ENCODE assay signal across 10 mouse cellular contexts in genomic region chr4:135451360-135452015, GRCm38 (mm10). TPM values are rescaled to one million over a fixed set of nuclear protein-coding genes. Genes with fewer than 3 reads are reported as not detected.
DNase-seq lines count a peak whose midpoint lies in the region; ATAC-seq and TF ChIP-seq lines count a peak whose summit lies in the region.
"Had no signal": no experiment of that assay in that cellular context is flagged by ENCODE, and none has a peak within 500 bp of the region (broad histone marks: within the 10 kb centered on the region; RNA-seq: fewer than 3 reads in every experiment).

No protein-coding gene starts in this region.

- H3K36me3 ChIP-seq in heart, postnatal 0 days (replicated peaks; ENCODE audit: control insufficient read depth, insufficient read depth, low read length) = no peaks in the 10 kb centered on the region
- no peaks in the 10 kb centered on the region for H3K36me3 ChIP-seq in heart, adult 2 months (ENCODE audit: control insufficient read depth, insufficient read depth, low read length)
- no peaks in the 10 kb centered on the region for H3K36me3 ChIP-seq in embryonic facial prominence, embryonic 12.5 days
- no peaks in the 10 kb centered on the region for H3K36me3 ChIP-seq in hindbrain, embryonic 14.5 days (replicated peaks; ENCODE audit: control insufficient read depth, insufficient read depth)

- H3K9ac ChIP-seq in heart, postnatal 0 days (replicated peaks; ENCODE audit: low read depth, low read length) = no peak overlapping the region
- H3K9ac ChIP-seq in heart, adult 2 months (ENCODE audit: low read depth, low read length) = no peak overlapping the region
- no peak overlapping the region for H3K9ac ChIP-seq in embryonic facial prominence, embryonic 12.5 days
- H3K9ac ChIP-seq in hindbrain, embryonic 14.5 days = no peak overlapping the region

- no peak for TF ChIP-seq CTCF in heart, postnatal 0 days (IDR thresholded peaks at IDR 0.05; ENCODE audit: low read depth)
- no peak for TF ChIP-seq CTCF in heart, adult 2 months (IDR thresholded peaks at IDR 0.05)

- H3K4me2 ChIP-seq in heart, postnatal 0 days (ENCODE audit: low read depth, low read length) = 0 out of 2 replicates have a peak overlapping the region, but pooled peaks have one; percentile 32
- peak overlapping the region; percentile 25; the same call in 1 of the 2 replicates for H3K4me2 ChIP-seq in embryonic facial prominence, embryonic 12.5 days (replicated peaks)
- peak overlapping the region; percentile 12; the same call in 1 of the 2 replicates for H3K4me2 ChIP-seq in hindbrain, embryonic 14.5 days (replicated peaks)

- no peaks in the 10 kb centered on the region for H3K79me2 ChIP-seq in heart, adult 2 months (replicated peaks; ENCODE audit: control insufficient read depth, insufficient read depth, low read length)

- WGBS in heart, postnatal 0 days = 35% methylated on average over 18 of the region's 18 CpGs
- 35% methylated on average over 18 of the region's 18 CpGs for WGBS in heart, adult 2 months
- WGBS in embryonic facial prominence, embryonic 12.5 days = 44% methylated on average over 18 of the region's 18 CpGs
- WGBS in hindbrain, embryonic 14.5 days = 51% methylated on average over 18 of the region's 18 CpGs

- no peak for TF ChIP-seq POLR2A in heart, adult 2 months (IDR thresholded peaks at IDR 0.05; ENCODE audit: insufficient read depth, low read depth, low read length)

- TF ChIP-seq EP300 in heart, postnatal 0 days (IDR thresholded peaks at IDR 0.05; ENCODE audit: low read depth) = no peak
- TF ChIP-seq EP300 in heart, adult 2 months (IDR thresholded peaks at IDR 0.05; ENCODE audit: insufficient read depth, low read depth, low read length) = no peak

- H3K27ac ChIP-seq in heart, postnatal 0 days (ENCODE audit: low read depth) = no peak overlapping the region
- no peak overlapping the region for H3K27ac ChIP-seq in heart, adult 2 months
- H3K27ac ChIP-seq in embryonic facial prominence, embryonic 12.5 days = no peak overlapping the region; the same call in 1 of the 2 replicates
- H3K27ac ChIP-seq in hindbrain, embryonic 14.5 days = no peak overlapping the region
- H3K27ac ChIP-seq: layer of hippocampus, adult 2 months had no signal

- H3K4me1 ChIP-seq in heart, postnatal 0 days (ENCODE audit: control insufficient read depth, insufficient read depth) = no peaks in the 10 kb centered on the region
- peaks cover 2% of the 10 kb centered on the region for H3K4me1 ChIP-seq in heart, adult 2 months (ENCODE audit: control insufficient read depth, insufficient read depth, low read length)
- peaks cover 10% of the 10 kb centered on the region for H3K4me1 ChIP-seq in embryonic facial prominence, embryonic 12.5 days
- no peaks in the 10 kb centered on the region for H3K4me1 ChIP-seq in hindbrain, embryonic 14.5 days (replicated peaks; ENCODE audit: control insufficient read depth, insufficient read depth, low read length)

- intact Hi-C loops in heart, adult 2 months (cut with DNase I) = no loop called here

- peak; percentile 27; the same call in 1 of the 2 replicates for ATAC-seq in heart, postnatal 0 days (ENCODE audit: insufficient read depth, low read depth)
- ATAC-seq in embryonic facial prominence, embryonic 12.5 days (ENCODE audit: insufficient number of reproducible peaks, insufficient read depth, low FRiP score, low TSS enrichment) = no peak
- ATAC-seq in hindbrain, embryonic 14.5 days (ENCODE audit: low FRiP score) = no peak

- DNase-seq in heart, postnatal 0 days (ENCODE audit: low spot score) = no peak
- no peak for DNase-seq in heart, adult 2 months
- no peak for DNase-seq in hindbrain, embryonic 14.5 days (ENCODE audit: low spot score)
- DNase-seq in lung, postnatal 4 days = peak; percentile 37 to 61
- DNase-seq in adrenal gland, postnatal 25 days = no peak
- no peak for DNase-seq in spleen, postnatal 36 days (ENCODE audit: low spot score in 2 of 2)
- DNase-seq in cerebellum, adult 11-12 months = no peak

- no peaks in the 10 kb centered on the region for H3K9me3 ChIP-seq in heart, postnatal 0 days (replicated peaks; ENCODE audit: control insufficient read depth, low read length)
- no peaks in the 10 kb centered on the region for H3K9me3 ChIP-seq in embryonic facial prominence, embryonic 12.5 days
- H3K9me3 ChIP-seq in hindbrain, embryonic 14.5 days (ENCODE audit: control insufficient read depth, low read length) = no peaks in the 10 kb centered on the region

- no peaks in the 10 kb centered on the region for H3K27me3 ChIP-seq in heart, postnatal 0 days (ENCODE audit: control insufficient read depth, insufficient read depth, low read length)
- no peaks in the 10 kb centered on the region for H3K27me3 ChIP-seq in heart, adult 2 months (ENCODE audit: control insufficient read depth, insufficient read depth, low read length)
- H3K27me3 ChIP-seq in embryonic facial prominence, embryonic 12.5 days = no peaks in the 10 kb centered on the region
- H3K27me3 ChIP-seq in hindbrain, embryonic 14.5 days (ENCODE audit: control insufficient read depth, insufficient read depth, low read length) = no peaks in the 10 kb centered on the region

- no peak overlapping the region for H3K4me3 ChIP-seq in heart, postnatal 0 days (ENCODE audit: low read depth, low read length)
- no peak overlapping the region for H3K4me3 ChIP-seq in heart, adult 2 months
- no peak overlapping the region for H3K4me3 ChIP-seq in embryonic facial prominence, embryonic 12.5 days
- H3K4me3 ChIP-seq in hindbrain, embryonic 14.5 days (replicated peaks; ENCODE audit: low read length) = no peak overlapping the region
- H3K4me3 ChIP-seq: layer of hippocampus, adult 2 months had no signal

RNA-seq across cellular contexts. Expression of gene Rcan3, which starts 17.8 kb away (rescaled TPM):
- 10.4 and 13.7 TPM in 2 replicates for total RNA-seq in heart, postnatal 0 days (2014; rRNA removed; ENCODE audit: low replicate concordance)
- 7.1 and 7.7 TPM in 2 replicates for polyA plus RNA-seq in heart, postnatal 0 days (2015; fragmentation: Nextera tagmentation; extraction: Ambion mirVana)
- 10 to 100 TPM in 1 of 2 experiments, 1 to 10 TPM in 1; 8.5 to 11.3 TPM for total RNA-seq in heart, adult 2 months (2021)
- polyA plus RNA-seq in heart, adult 2 months (2012; rRNA removed) = 6.8 and 12.1 TPM in 2 replicates
- polyA plus RNA-seq in embryonic facial prominence, embryonic 12.5 days (2016; fragmentation: Nextera tagmentation; extraction: Ambion mirVana) = 14.6 and 17.2 TPM in 2 replicates
- polyA plus RNA-seq in hindbrain, embryonic 14.5 days (2014; fragmentation: Nextera tagmentation; extraction: Ambion mirVana) = 46.0 and 48.8 TPM in 2 replicates
- 11.9 and 16.9 TPM in 2 replicates for total RNA-seq in adrenal gland, postnatal 25 days (2021)

RNA-seq across cellular contexts. Expression of gene Stpg1, which starts 43.1 kb away (rescaled TPM):
- total RNA-seq in heart, postnatal 0 days (2014; rRNA removed; ENCODE audit: low replicate concordance) = not detected in 2 replicates
- 0.18 and 0.37 TPM in 2 replicates for polyA plus RNA-seq in heart, postnatal 0 days (2015; fragmentation: Nextera tagmentation; extraction: Ambion mirVana)
- not detected for total RNA-seq in heart, adult 2 months (2021)
- polyA plus RNA-seq in heart, adult 2 months (2012; rRNA removed) = 0.12 and 0.25 TPM in 2 replicates
- 0.23 TPM in 1 of 2 replicates, not detected in the other for polyA plus RNA-seq in embryonic facial prominence, embryonic 12.5 days (2016; fragmentation: Nextera tagmentation; extraction: Ambion mirVana)
- 0.20 and 0.29 TPM in 2 replicates for polyA plus RNA-seq in hindbrain, embryonic 14.5 days (2014; fragmentation: Nextera tagmentation; extraction: Ambion mirVana)
- total RNA-seq in adrenal gland, postnatal 25 days (2021) = 0.91 TPM in 1 of 2 replicates, not detected in the other

RNA-seq across cellular contexts. Expression of gene Nipal3, which starts 43.4 kb away (rescaled TPM):
- total RNA-seq in heart, postnatal 0 days (2014; rRNA removed; ENCODE audit: low replicate concordance) = 21.6 and 28.7 TPM in 2 replicates
- polyA plus RNA-seq in heart, postnatal 0 days (2015; fragmentation: Nextera tagmentation; extraction: Ambion mirVana) = 4.7 and 5.1 TPM in 2 replicates
- total RNA-seq in heart, adult 2 months (2021) = 10 to 100 TPM; 35.0 to 41.5 TPM
- polyA plus RNA-seq in heart, adult 2 months (2012; rRNA removed) = 27.0 and 39.4 TPM in 2 replicates
- 2.6 and 3.1 TPM in 2 replicates for polyA plus RNA-seq in embryonic facial prominence, embryonic 12.5 days (2016; fragmentation: Nextera tagmentation; extraction: Ambion mirVana)
- polyA plus RNA-seq in hindbrain, embryonic 14.5 days (2014; fragmentation: Nextera tagmentation; extraction: Ambion mirVana) = 7.2 and 11.0 TPM in 2 replicates
- total RNA-seq in adrenal gland, postnatal 25 days (2021) = 12.7 and 26.6 TPM in 2 replicates

RNA-seq across cellular contexts. Expression of gene Ncmap, which starts 53.5 kb away (rescaled TPM):
- 0.15 TPM in 1 of 2 replicates, not detected in the other for total RNA-seq in heart, postnatal 0 days (2014; rRNA removed; ENCODE audit: low replicate concordance)
- polyA plus RNA-seq in heart, postnatal 0 days (2015; fragmentation: Nextera tagmentation; extraction: Ambion mirVana) = 0.14 and 0.16 TPM in 2 replicates
- under 1 TPM in 1 of 2 experiments, not detected in 1; 0.21 TPM for total RNA-seq in heart, adult 2 months (2021)
- 0.62 TPM in 1 of 2 replicates, not detected in the other for polyA plus RNA-seq in heart, adult 2 months (2012; rRNA removed)
- polyA plus RNA-seq in embryonic facial prominence, embryonic 12.5 days (2016; fragmentation: Nextera tagmentation; extraction: Ambion mirVana) = 3.5 and 3.9 TPM in 2 replicates
- polyA plus RNA-seq in hindbrain, embryonic 14.5 days (2014; fragmentation: Nextera tagmentation; extraction: Ambion mirVana) = 0.90 and 1.0 TPM in 2 replicates
- not detected in 2 replicates for total RNA-seq in adrenal gland, postnatal 25 days (2021)
- total RNA-seq: neutrophil, adult 5-6 weeks had no signal

Comparison
In these comparisons a context has a peak if more than half of its experiments do, and no peak if none do; other contexts are left out.
1. DNase-seq: peak in lung, postnatal 4 days (2 of 2); none in heart, postnatal 0 days (single experiment), heart, adult 2 months (0 of 2), hindbrain, embryonic 14.5 days (single experiment), adrenal gland, postnatal 25 days (single experiment), spleen, postnatal 36 days (0 of 2) and cerebellum, adult 11-12 months (single experiment).
2. Peak in every context shown above with its lines, with median percentiles within 50 percentile points of each other: H3K4me2 ChIP-seq.